Mouse (Mus musculus): ENCODE results near the gene Rnf126. TPM values are rescaled to one million over a fixed set of nuclear protein-coding genes. Genes with fewer than 3 reads are reported as not detected.

The Rnf126 gene
- polyA plus RNA-seq, 1 experiment from 2014 or later = 58.5 TPM

GRCm38 (mm10) chr10:79735361-79735760, 31.4 kb downstream of the Rnf126 start:
- no peaks in the 10 kb centered on the region for H3K27me3 ChIP-seq
- CTCF ChIA-PET = interaction anchor here (0.8 to 0.9 kb wide), 2 partner anchors 9 to 12 kb away, joined by 3 read pairs; no protein-coding TSS in a partner anchor
- no peak for DNase-seq (ENCODE audit: low read depth, low spot score)
- TF ChIP-seq CTCF (IDR thresholded peaks at IDR 0.05) = no peak
- in situ Hi-C loops (cut with MboI; ENCODE audit: low pct_unique_long_range_greater_than_20kb) = no loop called here
- POLR2A ChIA-PET = no interaction called here
- no peak for ATAC-seq

- ATAC-seq (no peak), DNase-seq (ENCODE audit: low read depth, low spot score) (no peak)
- POLR2A ChIA-PET = interaction anchor here (0.6 kb wide), 1 partner anchor 407 kb away, joined by 3 read pairs; no protein-coding TSS in a partner anchor
- in situ Hi-C loops (cut with MboI; ENCODE audit: low pct_unique_long_range_greater_than_20kb) = no loop called here
- TF ChIP-seq CTCF (IDR thresholded peaks at IDR 0.05) = no peak
- CTCF ChIA-PET = interaction anchor here (0.9 to 1.6 kb wide), 3 partner anchors 10 to 29 kb away, joined by 3 to 4 read pairs (median 3); partner anchors contain the start of gene Bsg
- no peaks in the 10 kb centered on the region for H3K27me3 ChIP-seq
Observed at GRCm38 (mm10) chr10:79733847-79734246, 32.9 kb downstream of the Rnf126 start.

- CTCF ChIA-PET = interaction anchor here (1.6 kb wide), 1 partner anchor 11 kb away, joined by 4 read pairs; no protein-coding TSS in a partner anchor
- no peaks in the 10 kb centered on the region for H3K27me3 ChIP-seq
- POLR2A ChIA-PET = no interaction called here
- TF ChIP-seq CTCF (IDR thresholded peaks at IDR 0.05) = no peak
- in situ Hi-C loops (cut with MboI; ENCODE audit: low pct_unique_long_range_greater_than_20kb) = no loop called here
- DNase-seq (ENCODE audit: low read depth, low spot score) (no peak), ATAC-seq (no peak)
Observed at GRCm38 (mm10) chr10:79732500-79732899, 34.3 kb downstream of the Rnf126 start.

GRCm38 (mm10) chr10:79729357-79729965, 37.3 kb downstream of the Rnf126 start:
- POLR2A ChIA-PET = no interaction called here
- CTCF ChIA-PET = no interaction called here
- no peaks in the 10 kb centered on the region for H3K27me3 ChIP-seq
- in situ Hi-C loops (cut with MboI; ENCODE audit: low pct_unique_long_range_greater_than_20kb) = no loop called here
- DNase-seq (ENCODE audit: low read depth, low spot score) (no peak), ATAC-seq (no peak)
- TF ChIP-seq CTCF (IDR thresholded peaks at IDR 0.05) = no peak

GRCm38 (mm10) chr10:79728323-79729249, 38.2 kb downstream of the Rnf126 start:
- DNase-seq (ENCODE audit: low read depth, low spot score) = no peak
- POLR2A ChIA-PET = interaction anchor here (0.9 kb wide), 1 partner anchor 14 kb away, joined by 3 read pairs; no protein-coding TSS in a partner anchor
- no peak for TF ChIP-seq CTCF (IDR thresholded peaks at IDR 0.05)
- H3K27me3 ChIP-seq = no peaks in the 10 kb centered on the region
- in situ Hi-C loops (cut with MboI; ENCODE audit: low pct_unique_long_range_greater_than_20kb) = no loop called here
- CTCF ChIA-PET = no interaction called here
- ATAC-seq = no peak

GRCm38 (mm10) chr10:79726090-79726489, 40.7 kb downstream of the Rnf126 start:
- H3K27me3 ChIP-seq = no peaks in the 10 kb centered on the region
- ATAC-seq (peak; percentile 17), DNase-seq (ENCODE audit: low read depth, low spot score) (no peak)
- POLR2A ChIA-PET = interaction anchor here (1.5 kb wide), 1 partner anchor 14 kb away, joined by 3 read pairs; no protein-coding TSS in a partner anchor
- CTCF ChIA-PET = interaction anchor here (0.9 kb wide), 1 partner anchor 10 kb away, joined by 3 read pairs; no protein-coding TSS in a partner anchor
- no peak for TF ChIP-seq CTCF (IDR thresholded peaks at IDR 0.05)
- in situ Hi-C loops (cut with MboI; ENCODE audit: low pct_unique_long_range_greater_than_20kb) = no loop called here

GRCm38 (mm10) chr10:79723692-79724091, 43.1 kb downstream of the Rnf126 start:
- no peaks in the 10 kb centered on the region for H3K27me3 ChIP-seq
- no peak for ATAC-seq
- CTCF ChIA-PET = interaction anchor here (0.8 to 1.4 kb wide), 2 partner anchors 12 kb away, joined by 3 read pairs; no protein-coding TSS in a partner anchor
- POLR2A ChIA-PET = no interaction called here
- TF ChIP-seq CTCF (IDR thresholded peaks at IDR 0.05) = no peak
- in situ Hi-C loops (cut with MboI; ENCODE audit: low pct_unique_long_range_greater_than_20kb) = no loop called here
- DNase-seq (ENCODE audit: low read depth, low spot score) = no peak

GRCm38 (mm10) chr10:79723047-79723446, 43.7 kb downstream of the Rnf126 start:
- H3K27me3 ChIP-seq = no peaks in the 10 kb centered on the region
- no peak for TF ChIP-seq CTCF (IDR thresholded peaks at IDR 0.05)
- in situ Hi-C loops (cut with MboI; ENCODE audit: low pct_unique_long_range_greater_than_20kb) = no loop called here
- ATAC-seq (no peak), DNase-seq (ENCODE audit: low read depth, low spot score) (no peak)
- CTCF ChIA-PET = interaction anchor here (0.8 to 1.4 kb wide), 2 partner anchors 11 to 13 kb away, joined by 3 read pairs; no protein-coding TSS in a partner anchor
- POLR2A ChIA-PET = no interaction called here

GRCm38 (mm10) chr10:79721089-79721488, 45.7 kb downstream of the Rnf126 start:
- ChIA-PET CTCF (no interaction called here), POLR2A (no interaction called here)
- DNase-seq (ENCODE audit: low read depth, low spot score) (no peak), ATAC-seq (no peak)
- no peaks in the 10 kb centered on the region for H3K27me3 ChIP-seq
- in situ Hi-C loops (cut with MboI; ENCODE audit: low pct_unique_long_range_greater_than_20kb) = no loop called here
- TF ChIP-seq CTCF (IDR thresholded peaks at IDR 0.05) = no peak

- POLR2A ChIA-PET = interaction anchor here (0.7 kb wide), 1 partner anchor 14 kb away, joined by 3 read pairs; the partner anchor contains the start of gene Bsg
- no peak for TF ChIP-seq CTCF (IDR thresholded peaks at IDR 0.05)
- ATAC-seq (no peak), DNase-seq (ENCODE audit: low read depth, low spot score) (no peak)
- CTCF ChIA-PET = interaction anchor here (1.5 kb wide), 1 partner anchor 8 kb away, joined by 3 read pairs; no protein-coding TSS in a partner anchor
- in situ Hi-C loops (cut with MboI; ENCODE audit: low pct_unique_long_range_greater_than_20kb) = no loop called here
- H3K27me3 ChIP-seq = no peaks in the 10 kb centered on the region
Observed at GRCm38 (mm10) chr10:79717640-79718357, 49.0 kb downstream of the Rnf126 start.
